Comparison of ENCODE assay signal across 28 mouse cellular contexts in genomic region chr2:120141671-120142070, GRCm38 (mm10).
"Had no signal": no experiment of that assay in that cellular context is flagged by ENCODE, and none has a peak within 500 bp of the region (broad histone marks: within the 10 kb centered on the region; RNA-seq: fewer than 3 reads in every experiment).

No protein-coding gene starts in this region.

- H3K27ac ChIP-seq: embryonic facial prominence, embryonic 10.5 days; embryonic facial prominence, embryonic 12.5 days; embryonic facial prominence, embryonic 13.5 days; embryonic facial prominence, embryonic 15.5 days; forebrain, embryonic 10.5 days; forebrain, embryonic 12.5 days; forebrain, embryonic 13.5 days; forebrain, embryonic 15.5 days had no signal

- H3K4me2 ChIP-seq: embryonic facial prominence, embryonic 12.5 days; embryonic facial prominence, embryonic 13.5 days; embryonic facial prominence, embryonic 15.5 days; forebrain, embryonic 12.5 days; forebrain, embryonic 13.5 days; forebrain, embryonic 15.5 days had no signal

- H3K4me3 ChIP-seq: embryonic facial prominence, embryonic 10.5 days; embryonic facial prominence, embryonic 12.5 days; embryonic facial prominence, embryonic 13.5 days; embryonic facial prominence, embryonic 15.5 days; erythroblast, embryonic 14.5 days; forebrain, embryonic 10.5 days; forebrain, embryonic 12.5 days; forebrain, embryonic 13.5 days; forebrain, embryonic 15.5 days; gastrocnemius, adult 2 months; heart, adult 2 months had no signal

- H3K9me3 ChIP-seq: embryonic facial prominence, embryonic 10.5 days; embryonic facial prominence, embryonic 12.5 days; embryonic facial prominence, embryonic 13.5 days; embryonic facial prominence, embryonic 15.5 days; forebrain, embryonic 10.5 days; forebrain, embryonic 12.5 days; forebrain, embryonic 13.5 days; forebrain, embryonic 15.5 days had no signal

- H3K36me3 ChIP-seq: embryonic facial prominence, embryonic 10.5 days; embryonic facial prominence, embryonic 12.5 days; embryonic facial prominence, embryonic 13.5 days; embryonic facial prominence, embryonic 15.5 days; forebrain, embryonic 10.5 days; forebrain, embryonic 12.5 days; forebrain, embryonic 15.5 days had no signal

- H3K4me1 ChIP-seq: embryonic facial prominence, embryonic 12.5 days; embryonic facial prominence, embryonic 13.5 days; embryonic facial prominence, embryonic 15.5 days; forebrain, embryonic 10.5 days; forebrain, embryonic 12.5 days; forebrain, embryonic 13.5 days; forebrain, embryonic 15.5 days had no signal

- H3K9ac ChIP-seq: embryonic facial prominence, embryonic 12.5 days; embryonic facial prominence, embryonic 13.5 days; embryonic facial prominence, embryonic 15.5 days; forebrain, embryonic 12.5 days; forebrain, embryonic 13.5 days; forebrain, embryonic 15.5 days; forebrain, postnatal 0 days had no signal

- DNase-seq: cerebellum, adult 18-20 months; cerebellum, adult 2 months; cerebellum, adult 8-10 months; cerebellum, adult 9-10 months; cerebellum, adult 9-11 months; cerebellum, postnatal 10 days; cerebellum, postnatal 14 days; cerebellum, postnatal 25 days; cerebellum, postnatal 36 days; embryo, embryonic 11 days; forebrain, postnatal 0 days; gastrocnemius, adult 2 months; gastrocnemius, postnatal 10 days; gastrocnemius, postnatal 14 days; gastrocnemius, postnatal 25 days; gastrocnemius, postnatal 36 days; heart, adult 2 months had no signal

- H3K27me3 ChIP-seq: embryonic facial prominence, embryonic 12.5 days; embryonic facial prominence, embryonic 13.5 days; embryonic facial prominence, embryonic 15.5 days; forebrain, embryonic 12.5 days; forebrain, embryonic 13.5 days; forebrain, embryonic 15.5 days had no signal

- ATAC-seq: forebrain, embryonic 13.5 days; forebrain, embryonic 14.5 days; forebrain, embryonic 15.5 days; forebrain, embryonic 16.5 days; forebrain, postnatal 0 days had no signal
